Mouse (Mus musculus) heart, embryonic 15.5 days (tissue): ENCODE results near the gene 4930430F08Rik. TPM values are rescaled to one million over a fixed set of nuclear protein-coding genes. Genes with fewer than 3 reads are reported as not detected.
A peak's percentile ranks its signal among the peaks of the same experiment; 100 is the strongest.

Source experiments
- ATAC-seq: fragments of 200-750 bp; cut with Nextera tagmentation; replicated peaks from 2 replicates; pipeline ENCODE4 v1.8.0; 2017; ENCODE audit warnings: low read depth, moderate TSS enrichment; ENCODE audit not compliant: insufficient number of reproducible peaks, insufficient read depth, low FRiP score
- H3K27ac ChIP-seq: fragments of 300-500 bp; sonication (generic); 2 replicates; pipeline ENCODE4 v1.5.1; 2015; ENCODE audit warnings: mild to moderate bottlenecking, inconsistent platforms
- H3K27me3 ChIP-seq: fragments of 300-500 bp; sonication (generic); 2 replicates; pipeline ENCODE4 v1.6.1; 2015; ENCODE audit warnings: inconsistent platforms
- H3K36me3 ChIP-seq: fragments of 300-500 bp; sonication (generic); 2 replicates; pipeline ENCODE4 v1.6.1; 2015; ENCODE audit warnings: mild to moderate bottlenecking, inconsistent platforms
- H3K4me1 ChIP-seq: fragments of 300-500 bp; sonication (generic); replicated peaks from 2 replicates; pipeline ENCODE4 v1.6.1; 2015; ENCODE audit warnings: inconsistent platforms
- H3K4me2 ChIP-seq: fragments of 300-500 bp; sonication (generic); 2 replicates; pipeline ENCODE4 v1.6.1; 2015; ENCODE audit warnings: inconsistent platforms, mild to moderate bottlenecking, moderate library complexity
- H3K4me3 ChIP-seq: fragments of 300-500 bp; sonication (generic); 2 replicates; pipeline ENCODE4 v1.5.1; 2015; ENCODE audit warnings: mild to moderate bottlenecking, inconsistent platforms
- H3K9ac ChIP-seq: fragments of 300-500 bp; sonication (generic); 2 replicates; pipeline ENCODE4 v1.6.1; 2015; ENCODE audit warnings: mild to moderate bottlenecking, inconsistent platforms
- H3K9me3 ChIP-seq: fragments of 300-500 bp; sonication (generic); replicated peaks from 2 replicates; pipeline ENCODE4 v1.6.1; 2016; ENCODE audit warnings: inconsistent platforms
- WGBS: fragments of 180-500 bp; shearing (Covaris S2); methylation state at CpG from one replicate; pipeline ENCODE4 v1.1.7; 2015; ENCODE audit warnings: mixed read lengths; 5-methylcytosine and 5-hydroxymethylcytosine counted together
- polyA plus RNA-seq: library from polyadenylated mRNA; unstranded; fragments of >200 nt; fragmentation: Nextera tagmentation; extraction: Ambion mirVana; gene quantifications from 2 replicates; pipeline ENCODE4 v1.2.1, GENCODE M21; 2015

The 4930430F08Rik gene
- 5.9 and 8.7 TPM in 2 replicates for polyA plus RNA-seq

DNA sequence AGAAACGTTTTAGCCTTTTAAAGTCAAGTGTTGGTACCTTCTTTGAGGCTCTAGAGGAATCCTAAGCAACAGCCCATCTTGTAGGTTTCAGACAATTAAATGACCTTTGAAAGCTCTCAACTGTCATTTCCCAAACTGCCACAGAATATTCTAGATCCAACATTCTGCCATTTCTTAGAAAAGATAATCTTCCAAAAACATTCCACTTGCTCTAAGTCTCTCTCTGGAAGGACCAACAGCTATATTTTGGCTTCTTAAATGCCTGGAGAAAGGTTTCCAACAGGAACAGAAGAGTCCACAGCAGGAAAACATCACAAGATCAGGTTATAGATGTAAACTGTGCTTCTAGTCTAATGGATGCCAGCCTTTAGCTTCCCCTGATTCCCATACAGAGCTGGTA lies at the start of gene 4930430F08Rik, which contains the start of gene 1700017N19Rik:
Gene 4930430F08Rik (minus strand): TSS at position 101 of the 400 bp plus-strand sequence.
Gene 1700017N19Rik (plus strand): TSS at position 162 of the 400 bp plus-strand sequence.
- no peaks in the 10 kb centered on the region for H3K27me3 ChIP-seq
- H3K4me2 ChIP-seq = peak within 1 kb of the TSS; percentile 85
- peak within 1 kb of the TSS; percentile 94 for H3K4me3 ChIP-seq
- no peaks in the 10 kb centered on the region; the same call in 1 of the 2 replicates for H3K4me1 ChIP-seq
- H3K27ac ChIP-seq = no peak within 1 kb of the TSS
- no peaks in the 10 kb centered on the region for H3K9me3 ChIP-seq
- ATAC-seq = no peak
- no peak within 1 kb of the TSS for H3K9ac ChIP-seq
- 68% methylated on average over 1 of the region's 1 CpGs for WGBS
- no peaks in the 10 kb centered on the region for H3K36me3 ChIP-seq

GRCm38 (mm10) chr10:100629762-100630438 lies 39.7 kb upstream of the 4930430F08Rik start:
- no peaks in the 10 kb centered on the region for H3K9me3 ChIP-seq
- ATAC-seq = no peak
- no peaks in the 10 kb centered on the region for H3K36me3 ChIP-seq
- H3K4me3 ChIP-seq = peak overlapping the region; percentile 17
- H3K4me1 ChIP-seq = no peaks in the 10 kb centered on the region
- peak overlapping the region; percentile 28; the same call in 1 of the 2 replicates for H3K9ac ChIP-seq
- no peaks in the 10 kb centered on the region for H3K27me3 ChIP-seq
- H3K4me2 ChIP-seq = peak overlapping the region; percentile 49
- no peak overlapping the region for H3K27ac ChIP-seq
- 24% methylated on average over 20 of the region's 20 CpGs for WGBS

DNA sequence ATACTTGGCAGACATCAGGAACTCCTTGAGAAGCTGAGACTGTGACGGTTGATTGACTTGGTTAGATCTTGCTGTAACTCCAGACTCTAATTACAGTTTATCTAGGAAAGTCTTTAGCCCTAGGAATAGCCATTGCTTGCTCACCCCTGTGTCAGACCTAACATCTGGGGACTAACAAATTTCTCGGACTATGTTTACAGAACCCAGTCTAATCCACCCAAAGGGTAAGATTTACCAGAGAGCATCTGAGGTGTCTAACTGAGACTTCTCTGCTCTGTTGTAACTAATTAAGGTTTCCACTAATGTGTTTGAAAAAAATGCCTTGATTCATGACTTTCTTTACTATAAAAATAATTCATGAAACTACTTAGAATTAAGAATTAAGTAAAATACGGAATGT lies 32.3 kb upstream of the 4930430F08Rik start:
- H3K36me3 ChIP-seq = no peaks in the 10 kb centered on the region
- no peak overlapping the region for H3K9ac ChIP-seq
- no peak for ATAC-seq
- no peaks in the 10 kb centered on the region for H3K4me1 ChIP-seq
- no peak overlapping the region for H3K4me2 ChIP-seq
- H3K4me3 ChIP-seq = no peak overlapping the region
- H3K9me3 ChIP-seq = no peaks in the 10 kb centered on the region
- WGBS = 65% methylated on average over 3 of the region's 3 CpGs
- H3K27me3 ChIP-seq = no peaks in the 10 kb centered on the region
- H3K27ac ChIP-seq = no peak overlapping the region

DNA sequence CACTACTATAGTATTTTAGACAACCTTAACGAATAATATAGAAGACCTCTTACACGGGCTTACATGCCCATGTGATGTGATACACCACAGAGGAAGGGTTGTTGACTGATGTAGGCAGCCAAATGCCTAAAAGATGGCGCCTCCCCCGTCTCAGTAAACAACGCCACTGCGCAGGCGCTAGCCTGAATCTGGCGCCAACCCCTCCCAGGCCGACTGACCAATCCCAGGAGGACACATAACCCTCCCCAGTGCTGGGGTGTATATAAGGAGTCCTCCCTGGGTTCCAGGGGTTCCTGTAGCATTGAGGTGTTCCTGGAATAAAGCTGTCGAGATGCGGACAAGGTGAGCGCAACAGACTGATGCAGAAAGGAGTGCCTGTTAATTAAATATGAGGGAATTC lies 29.8 kb upstream of the 4930430F08Rik start:
- H3K36me3 ChIP-seq = no peaks in the 10 kb centered on the region
- ATAC-seq = no peak

GRCm38 (mm10) chr10:100619474-100619873 lies 29.3 kb upstream of the 4930430F08Rik start:
- no peak overlapping the region for H3K4me2 ChIP-seq
- no peaks in the 10 kb centered on the region for H3K27me3 ChIP-seq
- H3K27ac ChIP-seq = no peak overlapping the region
- H3K9me3 ChIP-seq = no peaks in the 10 kb centered on the region
- 77% methylated on average over 7 of the region's 7 CpGs for WGBS
- no peaks in the 10 kb centered on the region for H3K4me1 ChIP-seq
- H3K9ac ChIP-seq = no peak overlapping the region
- no peak for ATAC-seq
- H3K4me3 ChIP-seq = no peak overlapping the region
- H3K36me3 ChIP-seq = no peaks in the 10 kb centered on the region

More for the DNA sequence above, 29.8 kb upstream of the 4930430F08Rik start:
- H3K4me2 ChIP-seq = no peak overlapping the region
- H3K27me3 ChIP-seq = no peaks in the 10 kb centered on the region
- H3K9me3 ChIP-seq = no peaks in the 10 kb centered on the region
- no peaks in the 10 kb centered on the region for H3K4me1 ChIP-seq
- H3K27ac ChIP-seq = no peak overlapping the region
- H3K9ac ChIP-seq = no peak overlapping the region
- WGBS = 83% methylated on average over 12 of the region's 12 CpGs
- no peak overlapping the region for H3K4me3 ChIP-seq

- WGBS = 65% methylated on average over 6 of the region's 6 CpGs
- no peak overlapping the region for H3K27ac ChIP-seq
- no peak overlapping the region for H3K9ac ChIP-seq
- H3K9me3 ChIP-seq = no peaks in the 10 kb centered on the region
- H3K4me3 ChIP-seq = no peak overlapping the region
- no peak overlapping the region for H3K4me2 ChIP-seq
- no peaks in the 10 kb centered on the region for H3K27me3 ChIP-seq
- no peak for ATAC-seq
- H3K4me1 ChIP-seq = no peaks in the 10 kb centered on the region
- H3K36me3 ChIP-seq = no peaks in the 10 kb centered on the region
These were observed 27.1 kb upstream of the 4930430F08Rik start for GRCm38 (mm10) chr10:100617233-100617903.

GRCm38 (mm10) chr10:100604254-100604653 lies 14.0 kb upstream of the 4930430F08Rik start:
- Histone ChIP-seq H3K4me1 (no peaks in the 10 kb centered on the region), H3K27me3 (no peaks in the 10 kb centered on the region), H3K9me3 (no peaks in the 10 kb centered on the region), H3K4me3 (no peak overlapping the region), H3K36me3 (no peaks in the 10 kb centered on the region), H3K9ac (no peak overlapping the region), H3K27ac (no peak overlapping the region), H3K4me2 (no peak overlapping the region)
- 52% methylated on average over 2 of the region's 2 CpGs for WGBS
- ATAC-seq = no peak

GRCm38 (mm10) chr10:100603511-100603910 lies 13.3 kb upstream of the 4930430F08Rik start:
- no peak overlapping the region for H3K27ac ChIP-seq
- no peak overlapping the region for H3K4me3 ChIP-seq
- WGBS = 83% methylated on average over 9 of the region's 9 CpGs
- H3K4me1 ChIP-seq = no peaks in the 10 kb centered on the region
- H3K27me3 ChIP-seq = no peaks in the 10 kb centered on the region
- H3K4me2 ChIP-seq = no peak overlapping the region
- no peaks in the 10 kb centered on the region for H3K36me3 ChIP-seq
- H3K9ac ChIP-seq = no peak overlapping the region
- no peaks in the 10 kb centered on the region for H3K9me3 ChIP-seq
- no peak for ATAC-seq

GRCm38 (mm10) chr10:100598339-100598738 lies 8.1 kb upstream of the 4930430F08Rik start:
- WGBS = 74% methylated on average over 3 of the region's 3 CpGs

DNA sequence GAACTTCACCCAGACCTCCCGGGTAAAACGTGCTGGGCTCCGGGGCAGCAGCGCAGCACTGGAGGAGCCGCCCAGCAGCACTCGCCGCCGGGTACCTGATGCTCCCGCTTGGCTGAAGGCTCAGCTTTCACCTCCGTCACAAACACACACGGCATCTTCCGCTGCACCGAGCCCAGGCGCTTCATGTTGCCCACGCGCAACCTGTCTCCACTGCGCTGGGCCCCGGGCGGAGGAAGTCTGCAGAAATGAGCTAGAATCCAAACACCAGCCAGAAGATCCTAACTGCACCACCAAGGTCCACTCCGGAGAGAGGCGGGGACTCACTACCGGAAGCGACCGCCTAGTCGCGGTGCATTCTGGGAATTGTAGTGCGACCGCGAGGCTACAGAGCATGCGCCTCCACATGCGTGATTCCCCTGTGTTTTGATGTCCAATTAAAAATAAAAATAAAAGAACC lies 1.3 kb downstream of the 4930430F08Rik start:
- peak overlapping the region; percentile 85 for H3K4me2 ChIP-seq
- peak overlapping the region; percentile 75 for H3K9ac ChIP-seq
- H3K4me1 ChIP-seq = no peaks in the 10 kb centered on the region; the same call in 1 of the 2 replicates
- 0 out of 2 replicates have a peak, but pooled peaks cover 4% of the 10 kb centered on the region for H3K36me3 ChIP-seq
- WGBS = under 1% methylated on average over 31 of the region's 31 CpGs
- H3K27ac ChIP-seq = peak overlapping the region; percentile 75
- no peaks in the 10 kb centered on the region for H3K27me3 ChIP-seq
- peak; percentile 98 for ATAC-seq
- peak overlapping the region; percentile 94 for H3K4me3 ChIP-seq
- no peaks in the 10 kb centered on the region for H3K9me3 ChIP-seq

More at GRCm38 (mm10) chr10:100598339-100598738, 8.1 kb upstream of the 4930430F08Rik start:
- no peak for ATAC-seq
- no peak overlapping the region for H3K9ac ChIP-seq
- H3K4me3 ChIP-seq = no peak overlapping the region
- no peaks in the 10 kb centered on the region for H3K4me1 ChIP-seq
- H3K9me3 ChIP-seq = no peaks in the 10 kb centered on the region
- no peaks in the 10 kb centered on the region for H3K36me3 ChIP-seq
- H3K27me3 ChIP-seq = no peaks in the 10 kb centered on the region
- H3K4me2 ChIP-seq = no peak overlapping the region
- no peak overlapping the region for H3K27ac ChIP-seq

GRCm38 (mm10) chr10:100588524-100588923 lies 1.7 kb downstream of the 4930430F08Rik start:
- 0 out of 2 replicates have a peak, but pooled peaks cover 6% of the 10 kb centered on the region for H3K36me3 ChIP-seq
- H3K4me3 ChIP-seq = peak overlapping the region; percentile 94
- ATAC-seq = no peak
- H3K4me2 ChIP-seq = peak overlapping the region; percentile 85
- no peaks in the 10 kb centered on the region for H3K9me3 ChIP-seq
- peak overlapping the region; percentile 75 for H3K9ac ChIP-seq
- H3K27ac ChIP-seq = peak overlapping the region; percentile 75
- 40% methylated on average over 7 of the region's 7 CpGs for WGBS
- H3K4me1 ChIP-seq = no peaks in the 10 kb centered on the region; the same call in 1 of the 2 replicates
- H3K27me3 ChIP-seq = no peaks in the 10 kb centered on the region
